Mouse (Mus musculus) spleen, postnatal 36 days (tissue): Measurements from ENCODE around the gene A830005F24Rik.
"Not testable (repeated sequence)": the region's sequence is repeated elsewhere in the genome, so short reads cannot be mapped to it uniquely, and the experiment has no call there.

Experiments
- DNase-seq, 2 experiments: peaks; one replicate each; pipeline ENCODE4 v3.0.0; 2022; ENCODE audit warnings: low spot score in 2 of 2, mixed read lengths in 1 of 2

The A830005F24Rik gene

GRCm38 (mm10) chr13:48513003-48513929 is at the start of gene A830005F24Rik, which contains the start of gene Zfp169:
A830005F24Rik (plus strand) TSS chr13:48513570.
Zfp169 (minus strand) TSS chr13:48513451.
- DNase-seq, result peak; percentile 91

- peak in 1 of 2 experiments; percentile 2 for DNase-seq
These were observed 49.2 kb upstream of the A830005F24Rik start for GRCm38 (mm10) chr13:48464170-48464569.

- no peak for DNase-seq
These were observed 47.2 kb upstream of the A830005F24Rik start for GRCm38 (mm10) chr13:48466186-48466585.

GRCm38 (mm10) chr13:48468656-48469180 is 44.7 kb upstream of the A830005F24Rik start:
- no peak for DNase-seq

- no peak for DNase-seq
These were observed 29.8 kb upstream of the A830005F24Rik start for GRCm38 (mm10) chr13:48483606-48484005.

GRCm38 (mm10) chr13:48490396-48491182 is 22.8 kb upstream of the A830005F24Rik start:
- no peak for DNase-seq

GRCm38 (mm10) chr13:48493183-48493582 is 20.2 kb upstream of the A830005F24Rik start:
- no peak for DNase-seq

GRCm38 (mm10) chr13:48497693-48498221 is 15.6 kb upstream of the A830005F24Rik start:
- DNase-seq, result peak in 1 of 2 experiments; percentile 25

GRCm38 (mm10) chr13:48498676-48499075 is 14.7 kb upstream of the A830005F24Rik start:
- DNase-seq, result no peak

- no peak for DNase-seq
These were observed 10.9 kb upstream of the A830005F24Rik start for GRCm38 (mm10) chr13:48502422-48502821.

GRCm38 (mm10) chr13:48508661-48509060 is 4.7 kb upstream of the A830005F24Rik start:
- no peak for DNase-seq

- DNase-seq, result no peak
These were observed 2.5 kb downstream of the A830005F24Rik start for GRCm38 (mm10) chr13:48515861-48516260.

GRCm38 (mm10) chr13:48519122-48519521 is 5.8 kb downstream of the A830005F24Rik start:
- not testable (repeated sequence) for DNase-seq

- DNase-seq, result no peak
These were observed 12.4 kb downstream of the A830005F24Rik start for GRCm38 (mm10) chr13:48525745-48526144.

GRCm38 (mm10) chr13:48528123-48528871 is 14.9 kb downstream of the A830005F24Rik start:
- peak; percentile 48 to 56 for DNase-seq

GRCm38 (mm10) chr13:48529028-48529427 is 15.7 kb downstream of the A830005F24Rik start:
- DNase-seq, result no peak

- peak in 1 of 2 experiments; percentile 15 for DNase-seq
These were observed 17.3 kb downstream of the A830005F24Rik start for GRCm38 (mm10) chr13:48530685-48531084.

GRCm38 (mm10) chr13:48531448-48531847 is 18.1 kb downstream of the A830005F24Rik start:
- DNase-seq, result no peak

GRCm38 (mm10) chr13:48533441-48533840 is 20.1 kb downstream of the A830005F24Rik start:
- DNase-seq, result no peak

- DNase-seq, result no peak
These were observed 27.1 kb downstream of the A830005F24Rik start for GRCm38 (mm10) chr13:48540488-48540887.

GRCm38 (mm10) chr13:48544391-48544790 is 31.0 kb downstream of the A830005F24Rik start:
- no peak for DNase-seq
